Mouse (Mus musculus) liver, postnatal 0 days (tissue): ENCODE data around the gene Psmd2.

ENCODE experiments used
- CTCF ChIP-seq: sonication (generic); IDR thresholded peaks from 2 replicates; pipeline ENCODE4 v1.5.1; 2016; ENCODE audit warnings: antibody characterized with exemption, low read depth
- EP300 ChIP-seq: IDR thresholded peaks from 2 replicates; pipeline ENCODE4 v1.6.1; 2016; ENCODE audit warnings: antibody characterized with exemption, low read depth, mild to moderate bottlenecking

DNA sequence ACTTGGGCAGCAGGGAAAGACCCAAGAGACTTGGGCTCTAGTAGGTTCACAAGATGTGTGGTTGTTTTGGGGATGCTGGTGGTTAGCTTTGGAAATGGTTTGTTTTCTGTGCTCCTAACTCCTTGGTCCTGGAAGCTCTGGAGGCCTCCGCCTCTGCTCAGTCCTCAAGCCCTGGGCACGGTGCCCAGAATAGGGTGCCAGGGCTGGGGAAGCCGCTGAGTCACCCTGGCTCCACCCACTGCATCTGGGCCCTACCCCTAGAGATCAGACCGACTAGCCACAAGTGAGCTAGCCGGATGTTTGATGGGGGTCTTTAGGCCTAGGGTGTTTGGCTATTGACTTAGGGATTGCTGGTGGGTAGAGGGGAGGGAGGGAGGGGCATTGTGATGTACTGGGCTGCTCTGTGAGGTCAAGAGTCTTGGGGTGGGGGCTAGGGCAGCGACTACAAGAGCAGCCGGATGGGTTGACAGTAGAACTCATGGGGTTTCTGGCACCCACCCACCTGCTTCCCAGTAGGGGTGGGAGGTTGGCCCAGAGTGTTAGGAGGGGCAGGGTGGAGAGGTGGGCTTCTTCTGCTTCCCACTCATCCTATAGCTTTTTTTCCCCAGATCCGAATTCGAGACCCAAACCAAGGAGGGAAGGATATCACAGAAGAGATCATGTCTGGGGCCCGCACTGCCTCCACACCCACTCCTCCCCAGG is 26.7 kb downstream of the Psmd2 start:
- TF ChIP-seq CTCF (no peak), EP300 (no peak)
